Mouse (Mus musculus): ENCODE data around the gene Gm42669.

- TF ChIP-seq POLR2A (IDR thresholded peaks at IDR 0.05; ENCODE audit: low read depth, low read length) (no peak), CTCF (IDR thresholded peaks at IDR 0.05; ENCODE audit: extremely low read depth, insufficient read length, insufficient replicate concordance, low read depth, low read length) (no peak)
These were observed 61.7 kb downstream of the Gm42669 start for GRCm38 (mm10) chr5:107569148-107569547.
